Mouse (Mus musculus): ENCODE data around the gene Gpr156. TPM values are rescaled to one million over a fixed set of nuclear protein-coding genes. Genes with fewer than 3 reads are reported as not detected.

Gpr156 gene
- total RNA-seq, 2 experiments from 2014 or later = not detected

GRCm38 (mm10) chr16:38042160-38042559, 125.9 kb downstream of the Gpr156 start:
- no peak for ATAC-seq (replicated peaks; ENCODE audit: low FRiP score, poor library complexity, severe bottlenecking)

- ATAC-seq (replicated peaks; ENCODE audit: low FRiP score, poor library complexity, severe bottlenecking) = no peak
Observed at GRCm38 (mm10) chr16:38044551-38044950, 128.3 kb downstream of the Gpr156 start.

GRCm38 (mm10) chr16:38047781-38048558, 131.7 kb downstream of the Gpr156 start:
- no peak for ATAC-seq (replicated peaks; ENCODE audit: low FRiP score, poor library complexity, severe bottlenecking)

Other genes starting within 250 kb of the Gpr156 start
- gene Fstl1, start 139.6 kb upstream of the Gpr156 start, total RNA-seq (2015; ENCODE audit: low replicate concordance) = 0.63 TPM in 1 of 2 replicates, not detected in the other
- gene Fstl1, start 139.6 kb upstream of the Gpr156 start, total RNA-seq (2017; ENCODE audit: low replicate concordance) = 0.77 and 0.98 TPM in 2 replicates
- gene Gm36028, start 55.4 kb upstream of the Gpr156 start, total RNA-seq (2015; ENCODE audit: low replicate concordance) = not detected in 2 replicates
- gene Gm36028, start 55.4 kb upstream of the Gpr156 start, total RNA-seq (2017; ENCODE audit: low replicate concordance) = not detected in 2 replicates
- gene Lrrc58, start 48.1 kb upstream of the Gpr156 start, total RNA-seq (2015; ENCODE audit: low replicate concordance) = 7.9 and 17.1 TPM in 2 replicates
- gene Lrrc58, start 48.1 kb upstream of the Gpr156 start, total RNA-seq (2017; ENCODE audit: low replicate concordance) = 5.6 and 8.1 TPM in 2 replicates
- gene Gsk3b, start 172.5 kb downstream of the Gpr156 start, total RNA-seq (2015; ENCODE audit: low replicate concordance) = 13.1 and 17.1 TPM in 2 replicates
- 17.9 and 29.8 TPM in 2 replicates for gene Gsk3b, start 172.5 kb downstream of the Gpr156 start, total RNA-seq (2017; ENCODE audit: low replicate concordance)

All from erythroblast, adult 5-6 weeks (primary cell).